ENCODE assay signal across 23 mouse cellular contexts in genomic region chr9:43483195-43483594, GRCm38 (mm10).
A peak's percentile ranks its signal among the peaks of the same experiment; 100 is the strongest.
DNase-seq lines count a peak whose midpoint lies in the region; ATAC-seq lines count a peak whose summit lies in the region.
"Had no signal": no experiment of that assay in that cellular context is flagged by ENCODE, and none has a peak within 500 bp of the region (broad histone marks: within the 10 kb centered on the region; RNA-seq: fewer than 3 reads in every experiment).

No protein-coding gene starts in this region.

- H3K9me3 ChIP-seq in heart, embryonic 11.5 days (replicated peaks; ENCODE audit: control insufficient read depth, low read length) = no peaks in the 10 kb centered on the region
- H3K9me3 ChIP-seq: embryonic facial prominence, embryonic 15.5 days; kidney, embryonic 15.5 days; limb, embryonic 15.5 days; midbrain, embryonic 15.5 days had no signal

- ATAC-seq in heart, embryonic 11.5 days (replicated peaks; ENCODE audit: insufficient number of reproducible peaks, low FRiP score, low TSS enrichment) = no peak
- ATAC-seq: forebrain, embryonic 16.5 days; midbrain, embryonic 15.5 days had no signal

- no peak overlapping the region for H3K4me3 ChIP-seq in heart, embryonic 11.5 days (ENCODE audit: low read depth, low read length)
- H3K4me3 ChIP-seq: embryonic facial prominence, embryonic 15.5 days; heart, adult 2 months; hindbrain, embryonic 12.5 days; kidney, embryonic 15.5 days; limb, embryonic 15.5 days; megakaryocyte, embryonic 14.5 days; midbrain, embryonic 15.5 days; neural tube, embryonic 12.5 days had no signal

- no peak overlapping the region for H3K4me2 ChIP-seq in heart, embryonic 11.5 days
- H3K4me2 ChIP-seq: embryonic facial prominence, embryonic 15.5 days; hindbrain, embryonic 12.5 days; kidney, embryonic 15.5 days; limb, embryonic 15.5 days; lung, embryonic 14.5 days; midbrain, embryonic 15.5 days; neural tube, embryonic 12.5 days had no signal

- H3K27me3 ChIP-seq in heart, embryonic 11.5 days (ENCODE audit: control insufficient read depth, insufficient read depth, low read length) = no peaks in the 10 kb centered on the region
- H3K27me3 ChIP-seq: embryonic facial prominence, embryonic 15.5 days; limb, embryonic 15.5 days; midbrain, embryonic 15.5 days; neural tube, embryonic 12.5 days had no signal

- no peaks in the 10 kb centered on the region for H3K36me3 ChIP-seq in heart, embryonic 11.5 days (ENCODE audit: control insufficient read depth, insufficient read depth, low read length)
- H3K36me3 ChIP-seq: embryonic facial prominence, embryonic 15.5 days; hindbrain, embryonic 12.5 days; kidney, embryonic 15.5 days; limb, embryonic 15.5 days; midbrain, embryonic 15.5 days; neural tube, embryonic 12.5 days had no signal

- H3K9ac ChIP-seq in heart, embryonic 11.5 days (ENCODE audit: low read depth, low read length) = no peak overlapping the region
- H3K9ac ChIP-seq: embryonic facial prominence, embryonic 15.5 days; hindbrain, embryonic 12.5 days; kidney, embryonic 15.5 days; limb, embryonic 15.5 days; liver, embryonic 14.5 days; lung, embryonic 14.5 days; midbrain, embryonic 15.5 days; neural tube, embryonic 12.5 days had no signal

- H3K4me1 ChIP-seq in heart, embryonic 11.5 days (ENCODE audit: control insufficient read depth, insufficient read depth, low read length) = no peaks in the 10 kb centered on the region
- H3K4me1 ChIP-seq: limb, embryonic 15.5 days; megakaryocyte, embryonic 14.5 days; midbrain, embryonic 15.5 days; neural tube, embryonic 12.5 days had no signal

- peak; percentile 86 for DNase-seq in heart, adult 11 months
- DNase-seq in right cerebral cortex, adult 18-20 months = peak; percentile 63
- no peak for DNase-seq in right cerebral cortex, postnatal 14 days
- DNase-seq in layer of hippocampus, postnatal 10 days (ENCODE audit: low spot score in 2 of 2) = peak; percentile 42 to 51
- peak; percentile 38 for DNase-seq in telencephalon, adult 2 months (ENCODE audit: low read depth, low spot score)
- no peak for DNase-seq in lung, postnatal 25 days (ENCODE audit: low spot score)
- DNase-seq: adrenal gland, adult 8-10 months; cerebellum, adult 18-20 months; kidney, adult 11 months; kidney, postnatal 36 days; lung, embryonic 14.5 days; lung, postnatal 36 days had no signal

- H3K27ac ChIP-seq in heart, embryonic 11.5 days (ENCODE audit: low read depth, low read length) = no peak overlapping the region
- H3K27ac ChIP-seq: embryonic facial prominence, embryonic 15.5 days; hindbrain, embryonic 12.5 days; kidney, embryonic 15.5 days; limb, embryonic 15.5 days; liver, embryonic 14.5 days; midbrain, embryonic 15.5 days; neural tube, embryonic 12.5 days had no signal

- 64% methylated on average over 2 of the region's 2 CpGs for WGBS in heart, embryonic 11.5 days (ENCODE audit: insufficient replicate concordance)

Comparison
In these comparisons a context has a peak if more than half of its experiments do, and no peak if none do; other contexts are left out.
1. DNase-seq: peak in heart, adult 11 months (single experiment), right cerebral cortex, adult 18-20 months (single experiment), layer of hippocampus, postnatal 10 days (2 of 2) and telencephalon, adult 2 months (single experiment); none in right cerebral cortex, postnatal 14 days (single experiment) and lung, postnatal 25 days (single experiment).